Mouse (Mus musculus) G1E (cell line): ENCODE data around the gene Nvl. TPM values are rescaled to one million over a fixed set of nuclear protein-coding genes. Genes with fewer than 3 reads are reported as not detected.

Source experiments
- ATAC-seq: 2 replicates; pipeline ENCODE4 v1.8.0; 2016; ENCODE audit warnings: mild to moderate bottlenecking; ENCODE audit not compliant: insufficient number of reproducible peaks, poor library complexity, low FRiP score, severe bottlenecking; ENCODE audit errors: extremely low read depth
- DNase-seq: peaks from one replicate; pipeline ENCODE4 v3.0.0; 2012; ENCODE audit warnings: low spot score
- H3K27me3 ChIP-seq: 2 replicates; pipeline ENCODE4 v1.6.1; 2012; ENCODE audit warnings: mild to moderate bottlenecking, low read length, inconsistent platforms; ENCODE audit not compliant: insufficient read depth
- H3K36me3 ChIP-seq: replicated peaks from 2 replicates; pipeline ENCODE3; 2012; ENCODE audit warnings: mild to moderate bottlenecking, inconsistent platforms
- H3K4me1 ChIP-seq: 2 replicates; pipeline ENCODE4 v1.6.1; 2012; ENCODE audit warnings: low read depth, low read length, inconsistent platforms, mixed read lengths; ENCODE audit not compliant: insufficient read depth
- H3K4me3 ChIP-seq: 2 replicates; pipeline ENCODE4 v1.5.1; 2012; ENCODE audit warnings: low read depth, mild to moderate bottlenecking, inconsistent platforms, low read length, moderate library complexity, mixed read lengths
- H3K9me3 ChIP-seq: replicated peaks from 2 replicates; pipeline ENCODE4 v1.6.1; 2012; ENCODE audit warnings: inconsistent platforms
- CTCF ChIP-seq: IDR thresholded peaks from 2 replicates; pipeline ENCODE4 v1.5.1; 2012; ENCODE audit warnings: low read depth, low read length, inconsistent platforms, mixed read lengths
- GATA1 ChIP-seq: IDR thresholded peaks from 2 replicates; pipeline ENCODE4 v1.6.1; 2012; ENCODE audit warnings: borderline replicate concordance, low read length, inconsistent platforms, mixed read lengths
- GATA2 ChIP-seq: IDR thresholded peaks from 2 replicates; pipeline ENCODE4 v1.6.1; 2012; ENCODE audit warnings: low read depth, low read length, inconsistent platforms, borderline replicate concordance
- POLR2AphosphoS5 ChIP-seq: IDR thresholded peaks from 2 replicates; pipeline ENCODE4 v1.6.1; 2012; ENCODE audit warnings: low read depth, low read length, inconsistent platforms; ENCODE audit not compliant: insufficient replicate concordance
- TAL1 ChIP-seq: conservative IDR thresholded peaks from 2 replicates; pipeline ENCODE4 v1.6.1; 2012; ENCODE audit warnings: low read depth, low read length, inconsistent platforms, mixed read lengths
- polyA plus RNA-seq: library from polyadenylated mRNA; stranded (reverse); fragments of >175 nt; gene quantifications from 2 replicates; pipeline ENCODE4 v1.2.3, GENCODE M21; 2012
- total RNA-seq, 2 experiments: library from RNA; stranded (forward) in 1 of 2; stranded (reverse) in 1 of 2; fragments of 200-1000 nt in 1 of 2; fragments of >200 nt in 1 of 2; fragmentation: Nextera tagmentation in 1 of 2; gene quantifications; 2 replicates each; pipeline ENCODE4 v1.2.3; 2014 to 2017

Gene Nvl
- total and polyA plus RNA-seq, 3 experiments: 3.3 to 111 (median 48.0) TPM

GRCm38 (mm10) chr1:181084021-181084420 lies 60.0 kb downstream of the Nvl start:
- TF ChIP-seq POLR2AphosphoS5 (no peak), CTCF (no peak), GATA2 (no peak), GATA1 (no peak), TAL1 (no peak)
- peaks cover 14% of the 10 kb centered on the region for H3K27me3 ChIP-seq
- no peaks in the 10 kb centered on the region for H3K4me1 ChIP-seq
- no peaks in the 10 kb centered on the region for H3K9me3 ChIP-seq
- H3K36me3 ChIP-seq: no peaks in the 10 kb centered on the region
- ATAC-seq (no peak), DNase-seq (peak; percentile 15)
- H3K4me3 ChIP-seq: no peak overlapping the region

- H3K36me3 ChIP-seq: no peaks in the 10 kb centered on the region
- H3K9me3 ChIP-seq: no peaks in the 10 kb centered on the region
- H3K27me3 ChIP-seq: peaks cover 42% of the 10 kb centered on the region
- no peak for DNase-seq
- peaks cover 3% of the 10 kb centered on the region for H3K4me1 ChIP-seq
- no peak for ATAC-seq
- no peak overlapping the region for H3K4me3 ChIP-seq
- TF ChIP-seq GATA2 (no peak), CTCF (no peak)
Observed at GRCm38 (mm10) chr1:181073075-181073474, 70.9 kb downstream of the Nvl start.

- ATAC-seq: no peak
- DNase-seq: no peak
Observed at GRCm38 (mm10) chr1:181069671-181070070, 74.3 kb downstream of the Nvl start.

GRCm38 (mm10) chr1:181068344-181068743 lies 75.7 kb downstream of the Nvl start:
- DNase-seq (no peak), ATAC-seq (no peak)
- Histone ChIP-seq H3K36me3 (no peaks in the 10 kb centered on the region), H3K4me3 (no peak overlapping the region), H3K4me1 (peaks cover 3% of the 10 kb centered on the region), H3K9me3 (no peaks in the 10 kb centered on the region), H3K27me3 (peaks cover 29% of the 10 kb centered on the region)
- no peak for TF ChIP-seq GATA2
- TF ChIP-seq GATA1: no peak
- no peak for TF ChIP-seq TAL1
- TF ChIP-seq POLR2AphosphoS5: no peak
- TF ChIP-seq CTCF: no peak

More at GRCm38 (mm10) chr1:181069671-181070070, 74.3 kb downstream of the Nvl start:
- Histone ChIP-seq H3K4me1 (peaks cover 3% of the 10 kb centered on the region), H3K36me3 (no peaks in the 10 kb centered on the region), H3K27me3 (peaks cover 29% of the 10 kb centered on the region), H3K9me3 (no peaks in the 10 kb centered on the region), H3K4me3 (no peak overlapping the region)
- TF ChIP-seq CTCF (no peak), GATA2 (no peak), TAL1 (no peak), POLR2AphosphoS5 (no peak), GATA1 (no peak)

GRCm38 (mm10) chr1:181064648-181065047 lies 79.4 kb downstream of the Nvl start:
- ATAC-seq (no peak), DNase-seq (no peak)
- no peaks in the 10 kb centered on the region for H3K36me3 ChIP-seq
- H3K9me3 ChIP-seq: no peaks in the 10 kb centered on the region
- peaks cover 23% of the 10 kb centered on the region for H3K27me3 ChIP-seq
- H3K4me1 ChIP-seq: peaks cover 3% of the 10 kb centered on the region
- no peak overlapping the region for H3K4me3 ChIP-seq
- TF ChIP-seq GATA1 (no peak), GATA2 (no peak), TAL1 (no peak), POLR2AphosphoS5 (no peak), CTCF (no peak)

GRCm38 (mm10) chr1:181063991-181064390 lies 80.0 kb downstream of the Nvl start:
- DNase-seq (no peak), ATAC-seq (no peak)
- Histone ChIP-seq H3K9me3 (no peaks in the 10 kb centered on the region), H3K27me3 (peaks cover 24% of the 10 kb centered on the region), H3K4me1 (peaks cover 3% of the 10 kb centered on the region), H3K36me3 (no peaks in the 10 kb centered on the region), H3K4me3 (no peak overlapping the region)
- TF ChIP-seq TAL1 (no peak), GATA2 (no peak), GATA1 (no peak), CTCF (no peak), POLR2AphosphoS5 (no peak)

GRCm38 (mm10) chr1:181061784-181062485 lies 82.1 kb downstream of the Nvl start:
- no peak for TF ChIP-seq GATA2
- TF ChIP-seq POLR2AphosphoS5: no peak
- TF ChIP-seq TAL1: no peak
- TF ChIP-seq CTCF: no peak
- no peak for TF ChIP-seq GATA1
- H3K36me3 ChIP-seq: no peaks in the 10 kb centered on the region
- DNase-seq: no peak
- ATAC-seq: no peak
- H3K4me1 ChIP-seq: no peaks in the 10 kb centered on the region
- peaks cover 4% of the 10 kb centered on the region; the same call in 1 of the 2 replicates for H3K9me3 ChIP-seq
- peaks cover 19% of the 10 kb centered on the region for H3K27me3 ChIP-seq
- no peak overlapping the region for H3K4me3 ChIP-seq
